8 mouse cellular contexts compared by ENCODE assay signal in genomic region chr19:41828941-41829340, GRCm38 (mm10). TPM values are rescaled to one million over a fixed set of nuclear protein-coding genes. Genes with fewer than 3 reads are reported as not detected.
A peak's percentile ranks its signal among the peaks of the same experiment; 100 is the strongest.
DNase-seq lines count a peak whose midpoint lies in the region; ATAC-seq and TF ChIP-seq lines count a peak whose summit lies in the region.

No protein-coding gene starts in this region.

- H3K79me2 ChIP-seq in heart, adult 2 months (replicated peaks; ENCODE audit: control insufficient read depth, insufficient read depth, low read length), result no peaks in the 10 kb centered on the region

- H3K27me3 ChIP-seq in heart, adult 2 months (ENCODE audit: control insufficient read depth, insufficient read depth, low read length), result no peaks in the 10 kb centered on the region
- peaks cover 9% of the 10 kb centered on the region; the same call in 1 of the 2 replicates for H3K27me3 ChIP-seq in testis, adult 2 months (ENCODE audit: control insufficient read depth, insufficient read depth, low read length)
- no peaks in the 10 kb centered on the region for H3K27me3 ChIP-seq in liver, embryonic 14.5 days (ENCODE audit: control insufficient read depth, insufficient read depth, low read length)

- no peaks in the 10 kb centered on the region for H3K36me3 ChIP-seq in heart, adult 2 months (ENCODE audit: control insufficient read depth, insufficient read depth, low read length)
- no peaks in the 10 kb centered on the region for H3K36me3 ChIP-seq in testis, adult 2 months (ENCODE audit: control insufficient read depth, insufficient read depth, low read length)
- no peaks in the 10 kb centered on the region for H3K36me3 ChIP-seq in liver, embryonic 14.5 days (replicated peaks; ENCODE audit: control insufficient read depth, insufficient read depth, low read depth)

- WGBS in heart, adult 2 months, result 83% methylated on average over 3 of the region's 3 CpGs
- 64% methylated on average over 3 of the region's 3 CpGs for WGBS in liver, embryonic 14.5 days (ENCODE audit: insufficient replicate concordance)

- H3K4me1 ChIP-seq in heart, adult 2 months (ENCODE audit: control insufficient read depth, insufficient read depth, low read length), result peaks cover 8% of the 10 kb centered on the region
- peaks cover 16% of the 10 kb centered on the region for H3K4me1 ChIP-seq in testis, adult 2 months (ENCODE audit: control insufficient read depth, insufficient read depth, low read length)
- H3K4me1 ChIP-seq in liver, embryonic 14.5 days (replicated peaks; ENCODE audit: control insufficient read depth in 2 of 2, insufficient read depth in 2 of 2, low read length in 1 of 2), result peaks cover 24 to 25% of the 10 kb centered on the region in 2 experiments

- H3K27ac ChIP-seq in heart, adult 2 months, result 0 out of 2 replicates have a peak overlapping the region, but pooled peaks have one; percentile 24
- no peak overlapping the region for H3K27ac ChIP-seq in testis, adult 2 months (ENCODE audit: control insufficient read depth, insufficient read depth, low read depth, low read length)
- H3K27ac ChIP-seq in liver, embryonic 14.5 days, result peak overlapping the region; percentile 66

- peak overlapping the region; percentile 99 for H3K4me2 ChIP-seq in liver, embryonic 14.5 days (ENCODE audit: low read depth)

- ATAC-seq in liver, embryonic 14.5 days (ENCODE audit: insufficient read depth), result no peak
- ATAC-seq in activated CD4-positive, CD25-positive, alpha-beta regulatory T cell, adult 4 months, result no peak

- no peak for TF ChIP-seq POLR2A in heart, adult 2 months (IDR thresholded peaks at IDR 0.05; ENCODE audit: insufficient read depth, low read depth, low read length)
- TF ChIP-seq POLR2A in testis, adult 2 months (IDR thresholded peaks at IDR 0.05; ENCODE audit: control insufficient read depth, low read depth, low read length), result no peak

- H3K9me3 ChIP-seq in liver, embryonic 14.5 days (ENCODE audit: control insufficient read depth, low read length), result no peaks in the 10 kb centered on the region

- no peak for DNase-seq in heart, adult 2 months
- DNase-seq in heart, adult 9 months (ENCODE audit: low spot score in 2 of 2), result no peak
- no peak for DNase-seq in testis, postnatal 10 days (ENCODE audit: low spot score)
- no peak for DNase-seq in liver, embryonic 14.5 days (ENCODE audit: low read depth in 3 of 3, low spot score in 3 of 3)
- DNase-seq in adrenal gland, postnatal 25 days, result no peak
- DNase-seq in adrenal gland, postnatal 10 days, result no peak

- no peak overlapping the region for H3K9ac ChIP-seq in heart, adult 2 months (ENCODE audit: low read depth, low read length)
- peak overlapping the region; percentile 67 for H3K9ac ChIP-seq in liver, embryonic 14.5 days (replicated peaks)

- H3K4me3 ChIP-seq in heart, adult 2 months, result peak overlapping the region; percentile 82; the same call in 1 of the 2 replicates
- peak overlapping the region; percentile 97 for H3K4me3 ChIP-seq in testis, adult 2 months (ENCODE audit: control insufficient read depth, low read depth, low read length)
- peak overlapping the region; percentile 56 to 94; a peak in 2 of 4 replicates for H3K4me3 ChIP-seq in liver, embryonic 14.5 days (ENCODE audit: insufficient read depth in 1 of 2, low read depth in 2 of 2, low read length in 2 of 2)

- intact Hi-C loops in heart, adult 2 months (cut with DNase I), result loop anchor here (1.0 to 2.0 kb wide), 2 partner anchors 19 to 26 kb away; partner anchors contain the start of genes Arhgap19 and Frat2

- TF ChIP-seq EP300 in heart, adult 2 months (IDR thresholded peaks at IDR 0.05; ENCODE audit: insufficient read depth, low read depth, low read length), result no peak
- no peak for TF ChIP-seq EP300 in liver, embryonic 14.5 days (IDR thresholded peaks at IDR 0.05; ENCODE audit: low read depth)

- TF ChIP-seq CTCF in heart, adult 2 months (IDR thresholded peaks at IDR 0.05), result no peak
- TF ChIP-seq CTCF in testis, adult 2 months (IDR thresholded peaks at IDR 0.05; ENCODE audit: control insufficient read depth, insufficient read depth, insufficient replicate concordance, low read depth, low read length), result no peak
- no peak for TF ChIP-seq CTCF in liver, embryonic 14.5 days (IDR thresholded peaks at IDR 0.05; ENCODE audit: low read depth)

RNA-seq across cellular contexts. Expression of gene Frat1, which starts 0.8 kb away (rescaled TPM):
- total RNA-seq in heart, adult 2 months (2021), result 1 to 10 TPM; 2.5 to 3.9 TPM
- polyA plus RNA-seq in heart, adult 2 months (2012; rRNA removed), result 1.3 TPM in 2 replicates
- 103 and 140 TPM in 2 replicates for polyA plus RNA-seq in testis, adult 2 months (2012; rRNA removed)
- polyA plus RNA-seq in liver, embryonic 14.5 days (2012; rRNA removed), result 3.0 and 3.4 TPM in 2 replicates
- 9.9 and 10.2 TPM in 2 replicates for polyA plus RNA-seq in liver, embryonic 14.5 days (2014; fragmentation: Nextera tagmentation; extraction: Ambion mirVana)
- polyA plus RNA-seq in activated CD4-positive, CD25-positive, alpha-beta regulatory T cell, adult 4 months (2017; shearing (Covaris generic)), result 10 to 100 TPM; 15.5 to 17.9 TPM
- total RNA-seq in adrenal gland, postnatal 25 days (2021), result 7.7 and 11.1 TPM in 2 replicates
- total RNA-seq in adrenal gland, postnatal 10 days (2021), result 10 to 100 TPM in 1 of 2 experiments, 1 to 10 TPM in 1; 8.6 to 11.7 TPM

RNA-seq across cellular contexts. Expression of gene Frat2, which starts 19.0 kb away (rescaled TPM):
- total RNA-seq in heart, adult 2 months (2021), result 1 to 10 TPM; 2.7 to 4.9 TPM
- 1.4 and 1.7 TPM in 2 replicates for polyA plus RNA-seq in heart, adult 2 months (2012; rRNA removed)
- 47.7 and 64.2 TPM in 2 replicates for polyA plus RNA-seq in testis, adult 2 months (2012; rRNA removed)
- polyA plus RNA-seq in liver, embryonic 14.5 days (2012; rRNA removed), result 5.2 and 5.4 TPM in 2 replicates
- 2.9 and 3.4 TPM in 2 replicates for polyA plus RNA-seq in liver, embryonic 14.5 days (2014; fragmentation: Nextera tagmentation; extraction: Ambion mirVana)
- polyA plus RNA-seq in activated CD4-positive, CD25-positive, alpha-beta regulatory T cell, adult 4 months (2017; shearing (Covaris generic)), result 1 to 10 TPM in 1 of 2 experiments, under 1 TPM in 1; 0.65 to 1.5 TPM
- 4.0 and 6.6 TPM in 2 replicates for total RNA-seq in adrenal gland, postnatal 25 days (2021)
- total RNA-seq in adrenal gland, postnatal 10 days (2021), result 1 to 10 TPM; 4.8 to 7.1 TPM

RNA-seq across cellular contexts. Expression of gene Arhgap19, which starts 27.1 kb away (rescaled TPM):
- 1 to 10 TPM; 1.7 to 2.0 TPM for total RNA-seq in heart, adult 2 months (2021)
- polyA plus RNA-seq in heart, adult 2 months (2012; rRNA removed), result 1.4 and 2.1 TPM in 2 replicates
- polyA plus RNA-seq in testis, adult 2 months (2012; rRNA removed), result 33.9 and 39.1 TPM in 2 replicates
- 16.8 and 21.8 TPM in 2 replicates for polyA plus RNA-seq in liver, embryonic 14.5 days (2012; rRNA removed)
- 29.5 and 30.0 TPM in 2 replicates for polyA plus RNA-seq in liver, embryonic 14.5 days (2014; fragmentation: Nextera tagmentation; extraction: Ambion mirVana)
- 1 to 10 TPM; 6.7 to 7.1 TPM for polyA plus RNA-seq in activated CD4-positive, CD25-positive, alpha-beta regulatory T cell, adult 4 months (2017; shearing (Covaris generic))
- 5.6 and 6.1 TPM in 2 replicates for total RNA-seq in adrenal gland, postnatal 25 days (2021)
- 1 to 10 TPM; 7.6 to 8.6 TPM for total RNA-seq in adrenal gland, postnatal 10 days (2021)
